Mouse (Mus musculus) kidney, postnatal 25 days (tissue): ENCODE data around the gene Trim25.
A peak's percentile ranks its signal among the peaks of the same experiment; 100 is the strongest.

Source experiments
- DNase-seq, 2 experiments: peaks; one replicate each; pipeline ENCODE4 v3.0.0; 2021; ENCODE audit warnings: mixed read lengths in 2 of 2

Trim25 gene

DNA sequence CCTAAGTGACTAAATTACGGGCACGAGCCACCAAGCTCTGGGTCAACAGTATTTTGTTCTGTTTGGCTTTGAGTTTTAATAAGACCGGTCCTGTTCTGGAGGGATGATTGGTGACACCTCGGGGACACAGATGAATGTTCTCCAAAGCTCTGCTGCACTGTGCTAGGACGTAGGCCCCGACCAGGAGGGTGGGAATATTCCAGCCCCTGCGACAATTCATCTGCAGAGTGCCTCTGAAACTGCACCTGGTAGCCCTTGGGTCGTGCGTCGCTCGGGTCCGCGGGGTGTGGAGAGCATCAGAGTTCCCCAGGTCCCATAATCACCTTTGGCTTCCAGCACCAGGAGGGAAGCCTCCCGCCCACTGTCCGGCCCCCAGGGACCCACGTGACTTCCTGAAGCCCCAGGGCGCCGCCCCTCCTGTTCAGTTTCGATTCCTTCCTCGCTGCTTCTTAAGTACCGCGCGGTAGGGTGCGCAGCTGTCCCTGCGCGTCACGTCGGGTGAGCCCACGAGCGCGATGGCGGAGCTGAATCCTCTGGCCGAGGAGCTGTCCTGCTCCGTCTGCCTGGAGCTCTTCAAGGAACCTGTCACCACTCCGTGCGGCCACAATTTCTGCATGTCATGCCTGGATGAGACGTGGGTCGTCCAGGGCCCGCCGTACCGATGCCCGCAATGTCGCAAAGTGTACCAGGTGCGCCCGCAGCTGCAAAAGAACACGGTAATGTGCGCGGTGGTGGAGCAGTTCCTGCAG is at the start of gene Trim25:
Gene Trim25, plus strand, starts transcription at position 403 of the 749 bp plus-strand sequence.
- peak; percentile 98 for DNase-seq

DNA sequence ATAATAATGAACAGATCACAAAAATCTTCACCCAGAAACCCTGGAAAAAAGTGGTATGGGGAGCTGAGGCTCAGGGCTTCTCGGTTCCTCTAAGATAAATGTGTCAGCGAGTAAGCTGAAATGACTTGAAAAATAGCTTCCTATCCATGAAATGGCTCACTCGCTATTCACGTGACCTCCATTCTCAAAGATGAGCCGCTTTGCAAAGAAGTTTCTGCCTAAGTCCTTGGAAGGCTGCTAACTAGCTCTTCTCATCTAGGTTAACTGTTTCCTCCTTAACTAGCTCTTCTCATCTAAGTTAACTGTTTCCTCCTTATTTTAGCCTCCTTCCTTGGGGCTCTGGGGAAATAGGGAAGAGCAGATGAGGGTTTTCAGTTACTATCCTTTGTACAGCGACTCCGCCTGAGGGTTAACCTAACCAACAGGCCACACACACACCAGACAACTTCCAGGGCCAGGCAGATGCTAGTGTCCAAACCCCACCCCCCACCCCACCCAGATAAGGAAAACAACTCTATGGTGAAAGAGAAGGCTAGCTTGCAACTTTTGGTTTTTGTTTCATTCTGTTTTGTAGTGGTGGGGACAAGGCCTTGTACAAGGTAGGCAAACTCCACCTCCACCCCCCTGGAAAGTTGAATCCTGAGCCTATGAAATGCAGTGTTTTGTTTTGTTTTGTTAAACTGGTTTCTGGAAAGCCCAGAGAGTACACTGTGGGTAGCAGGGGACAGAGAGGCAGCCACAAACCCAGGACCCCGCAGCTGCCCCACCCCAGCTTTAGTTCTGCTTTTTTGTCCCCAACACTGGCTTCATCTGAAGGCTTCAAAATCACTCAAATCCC is 49.2 kb upstream of the Trim25 start:
- no peak for DNase-seq

DNA sequence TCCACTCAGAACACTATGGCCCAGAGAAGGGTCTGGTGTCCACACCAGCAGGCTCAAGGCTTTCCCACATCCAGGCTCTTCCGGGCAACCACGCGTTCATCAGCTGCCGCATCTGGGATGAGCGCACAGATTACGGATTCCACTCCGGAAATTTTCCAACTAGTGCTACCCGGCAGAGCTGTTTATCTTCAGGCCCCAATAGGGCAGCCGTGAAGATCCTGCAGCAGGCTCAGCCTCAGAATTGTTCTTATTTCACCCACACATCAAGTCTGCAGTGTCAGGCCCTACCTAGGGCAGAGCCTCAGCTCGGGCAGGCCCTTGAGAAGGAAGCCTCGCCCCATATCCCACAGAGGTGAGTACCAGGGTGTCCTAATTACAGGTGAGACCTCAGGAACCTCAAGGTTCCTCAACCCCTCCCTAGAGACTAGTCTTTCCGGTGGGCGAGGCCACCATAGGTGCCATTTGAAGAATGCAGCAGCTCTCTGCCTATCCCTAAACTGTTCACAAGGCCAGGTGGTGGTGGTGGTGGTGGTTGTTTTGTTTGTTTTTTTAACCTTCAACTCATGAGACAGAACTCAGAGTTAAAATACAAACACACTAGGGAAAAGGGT is 48.4 kb upstream of the Trim25 start:
- DNase-seq: no peak

DNA sequence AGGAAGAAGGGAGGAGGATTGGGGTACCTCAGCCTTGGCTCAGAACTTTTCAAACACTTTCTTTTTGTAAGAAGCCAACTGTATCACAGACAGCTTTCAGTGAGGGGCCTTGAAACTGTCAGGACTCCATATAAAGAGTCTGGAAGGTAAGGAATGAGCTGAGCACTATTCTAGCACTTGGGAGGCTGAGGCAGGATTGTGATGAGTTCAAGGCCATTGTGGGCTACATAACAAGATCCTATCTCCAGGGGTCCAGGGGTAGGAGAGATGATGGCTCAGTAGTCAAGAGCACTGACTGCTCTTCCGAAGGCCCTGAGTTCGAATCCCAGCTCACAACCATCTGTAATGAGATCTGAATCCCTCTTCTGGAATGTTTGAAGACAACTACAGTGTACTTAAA is 47.6 kb upstream of the Trim25 start:
- DNase-seq: no peak

DNA sequence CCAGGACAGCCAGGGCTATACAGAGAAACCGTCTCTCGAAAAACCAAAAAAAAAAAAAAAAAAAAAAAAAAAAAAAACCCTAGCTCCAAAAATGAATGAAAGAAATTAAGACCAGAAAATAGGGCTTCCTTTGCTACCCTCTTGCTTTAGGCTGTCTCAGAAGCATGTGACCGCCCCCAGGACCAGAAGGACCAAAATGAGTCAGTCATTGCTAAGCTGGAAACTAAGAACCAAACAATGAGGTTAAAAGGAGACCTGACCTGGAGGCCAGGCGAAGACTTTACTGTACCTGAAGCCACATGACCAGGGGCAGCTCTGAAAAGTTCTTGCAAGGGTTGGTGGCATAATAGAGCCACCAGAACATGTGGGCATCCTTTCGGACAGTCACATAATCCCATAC is 47.1 kb upstream of the Trim25 start:
- DNase-seq: no peak

DNA sequence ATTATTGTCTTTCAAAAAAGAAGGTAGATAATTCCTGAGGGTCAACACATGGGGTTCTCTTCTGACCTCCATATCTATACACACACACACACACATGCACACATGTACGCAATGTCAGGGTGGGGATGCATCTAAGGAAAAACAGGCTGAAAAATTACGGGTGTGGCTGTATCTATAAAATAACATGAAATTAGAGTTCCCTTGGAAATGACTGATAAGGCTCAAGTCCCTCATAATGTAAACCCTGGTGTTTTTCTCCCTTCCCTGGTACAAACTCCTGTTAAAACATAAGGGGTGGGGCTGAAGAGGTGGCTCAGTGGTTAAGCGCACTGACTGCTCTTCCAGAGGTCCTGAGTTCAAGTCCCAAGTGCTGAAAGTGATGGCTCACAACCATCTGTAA is 45.6 kb upstream of the Trim25 start:
- DNase-seq: no peak

DNA sequence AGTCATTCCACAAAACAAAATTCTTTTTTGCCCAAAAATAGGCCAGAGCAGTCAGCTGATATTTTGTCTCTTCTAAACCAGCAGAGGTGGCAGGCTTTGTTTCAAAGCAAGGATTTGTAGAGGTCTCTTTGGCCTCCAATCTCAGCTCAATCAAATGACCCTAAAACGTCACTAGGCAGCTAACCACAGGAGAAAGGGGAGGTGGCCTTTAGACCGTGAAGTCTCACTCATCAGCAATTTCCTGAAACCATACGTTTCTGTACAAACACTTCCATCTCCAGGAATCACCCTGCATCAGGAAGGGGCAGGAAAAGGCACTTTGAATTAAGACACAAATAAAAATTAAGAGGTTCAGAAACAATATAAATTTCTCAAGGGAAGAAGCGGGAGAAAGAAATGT is 44.4 kb upstream of the Trim25 start:
- DNase-seq: peak; percentile 28 to 52

DNA sequence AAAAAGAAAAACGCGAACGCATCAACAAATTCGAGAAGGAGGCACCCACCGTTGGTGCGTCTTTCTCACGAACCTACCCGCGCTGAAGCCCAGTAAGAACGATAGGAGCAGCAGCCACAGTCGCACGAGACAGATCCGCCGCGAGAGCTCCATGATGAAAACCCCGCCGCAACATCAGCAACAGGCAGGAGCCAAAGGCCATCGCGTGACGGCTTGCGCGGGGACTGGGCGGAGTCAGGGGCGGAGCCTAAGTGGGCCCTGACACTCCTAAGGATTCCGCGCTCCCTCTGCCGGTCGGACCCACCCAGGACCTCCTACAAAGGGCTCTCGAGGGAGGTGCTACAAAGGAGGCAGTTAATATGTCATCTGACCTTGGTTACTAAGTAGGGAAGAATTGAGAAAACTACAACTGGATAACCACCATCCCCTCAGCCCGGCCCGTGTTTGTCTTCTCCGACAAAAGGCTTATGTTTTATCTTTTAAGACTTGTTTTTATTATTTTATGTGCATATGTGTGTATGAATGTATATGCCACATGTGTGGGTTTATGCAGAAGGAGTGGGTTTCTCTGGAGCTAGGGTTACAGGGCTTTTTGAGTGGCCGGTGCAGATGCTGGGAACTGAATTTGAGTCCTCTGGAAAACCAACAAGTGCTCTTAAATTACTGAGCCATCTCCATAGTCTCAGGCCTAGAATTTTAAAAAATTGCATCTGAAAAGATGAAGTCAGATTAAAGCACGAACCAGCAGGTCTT is 43.8 kb upstream of the Trim25 start, which contains the start of gene Scpep1:
Gene Scpep1, minus strand, starts transcription at position 249 of the 753 bp plus-strand sequence.
- peak; percentile 99 to 100 for DNase-seq

DNA sequence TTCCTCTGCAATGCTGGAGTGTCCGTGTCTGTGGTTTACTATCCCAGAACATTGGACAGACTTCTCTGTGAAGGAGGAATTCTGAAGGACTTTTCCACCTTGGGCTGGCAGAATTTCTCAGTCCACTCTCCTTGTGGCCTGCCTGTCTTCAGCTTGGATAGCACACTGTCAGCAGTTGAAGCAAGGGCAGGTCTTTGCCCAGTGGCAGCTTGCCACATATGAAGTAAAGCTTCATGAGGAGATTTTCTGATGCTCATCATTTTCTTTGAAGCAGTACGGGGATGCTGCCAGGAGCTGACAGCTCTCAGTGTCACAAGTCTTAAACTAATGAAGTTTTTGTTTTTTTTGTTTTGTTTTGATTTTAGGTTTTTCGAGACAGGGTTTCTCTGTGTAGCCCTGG is 40.3 kb upstream of the Trim25 start:
- DNase-seq: peak; percentile 71 to 84

DNA sequence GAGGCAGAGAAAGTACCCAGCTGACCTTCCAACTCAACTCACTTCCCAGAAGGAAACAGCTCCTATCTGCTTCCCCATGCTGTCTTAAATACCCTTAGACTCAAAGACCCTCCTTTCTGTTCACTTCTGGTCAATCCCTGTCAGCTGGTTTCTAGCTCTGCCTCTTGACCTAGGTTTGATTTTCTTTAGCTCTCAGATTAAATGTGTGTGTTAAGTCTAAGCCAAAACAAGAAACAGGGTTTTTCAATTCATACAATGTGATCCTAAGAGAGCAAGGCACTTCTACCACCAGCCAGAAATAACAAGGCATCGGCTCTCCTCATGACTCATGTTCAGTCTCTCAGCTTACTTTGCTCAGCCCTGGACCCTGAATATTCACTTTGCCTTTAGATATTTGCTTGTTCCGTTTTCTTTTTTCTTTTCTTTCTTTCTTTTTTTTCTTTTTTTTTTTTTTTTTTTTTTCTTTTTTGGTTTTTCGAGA is 32.3 kb upstream of the Trim25 start, which contains the start of gene Elobl:
Gene Elobl, minus strand, starts transcription at position 51 of the 481 bp plus-strand sequence.
- DNase-seq: no peak

DNA sequence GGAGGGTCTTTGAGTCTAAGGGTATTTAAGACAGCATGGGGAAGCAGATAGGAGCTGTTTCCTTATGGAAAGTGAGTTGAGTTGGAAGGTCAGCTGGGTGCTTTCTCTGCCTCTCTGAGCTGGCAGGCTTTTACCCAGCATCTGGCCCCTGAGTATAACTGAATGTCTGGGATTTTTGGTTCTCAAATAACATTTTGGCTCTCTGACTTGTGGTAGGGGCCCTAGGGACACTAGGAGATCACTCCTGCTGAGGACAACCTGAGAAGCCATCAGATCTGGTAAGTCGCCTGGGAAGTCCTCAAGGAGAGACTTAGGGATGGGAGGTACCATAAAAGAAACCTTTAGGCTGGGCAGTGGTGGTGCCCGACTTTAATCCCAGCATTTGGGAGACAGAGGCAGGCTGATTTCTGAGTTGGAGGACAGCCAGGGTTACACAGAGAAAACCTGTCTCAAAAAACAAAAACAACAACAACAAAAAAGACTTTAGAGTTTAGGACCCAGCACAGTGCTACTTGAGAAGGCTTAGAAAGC is 28.9 kb upstream of the Trim25 start, which contains the start of gene Coil:
Gene Coil, plus strand, starts transcription at position 51 of the 531 bp plus-strand sequence.
- DNase-seq: peak; percentile 23 to 43

DNA sequence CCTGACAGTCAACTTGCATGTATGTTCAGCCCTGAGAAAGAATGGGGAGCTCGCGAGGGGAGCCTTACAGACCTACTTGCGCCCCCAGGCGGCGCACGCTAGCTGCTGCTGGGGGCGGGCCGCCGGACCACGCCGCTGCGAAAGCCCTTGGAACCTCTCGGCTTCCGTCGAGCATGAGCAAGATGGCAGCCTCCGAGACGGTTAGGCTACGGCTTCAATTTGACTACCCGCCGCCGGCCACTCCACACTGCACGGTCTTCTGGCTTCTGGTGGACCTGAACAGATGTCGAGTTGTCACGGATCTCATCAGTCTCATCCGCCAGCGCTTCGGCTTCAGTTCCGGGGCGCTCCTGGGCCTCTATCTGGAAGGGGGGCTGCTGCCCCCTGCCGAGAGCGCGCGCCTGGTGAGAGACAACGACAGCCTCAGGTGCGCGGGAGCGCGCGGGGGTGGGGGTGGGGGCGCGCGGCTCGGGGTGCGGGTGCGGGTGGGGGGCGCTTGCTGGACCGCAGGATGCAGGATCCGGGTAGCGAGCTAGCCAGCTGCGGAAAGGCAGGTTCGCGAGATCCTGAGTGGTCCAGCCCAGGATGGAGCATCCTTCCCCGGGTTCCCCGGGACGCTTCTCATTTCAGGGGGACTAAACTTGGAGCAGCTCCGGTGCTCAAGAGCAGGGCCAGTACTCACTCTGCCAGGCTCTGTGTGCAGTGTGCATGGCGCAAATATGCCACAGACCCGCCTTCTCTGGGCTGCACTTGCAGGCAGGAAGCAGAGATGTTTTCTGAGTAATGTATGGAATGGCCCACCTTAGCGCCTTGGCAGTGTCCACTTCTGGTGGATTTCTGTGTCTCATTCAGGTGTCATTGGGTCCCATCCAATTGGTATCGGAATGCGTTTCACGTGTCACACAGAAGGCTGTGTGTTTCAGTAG is 25.1 kb upstream of the Trim25 start:
- peak; percentile 95 to 96 for DNase-seq

DNA sequence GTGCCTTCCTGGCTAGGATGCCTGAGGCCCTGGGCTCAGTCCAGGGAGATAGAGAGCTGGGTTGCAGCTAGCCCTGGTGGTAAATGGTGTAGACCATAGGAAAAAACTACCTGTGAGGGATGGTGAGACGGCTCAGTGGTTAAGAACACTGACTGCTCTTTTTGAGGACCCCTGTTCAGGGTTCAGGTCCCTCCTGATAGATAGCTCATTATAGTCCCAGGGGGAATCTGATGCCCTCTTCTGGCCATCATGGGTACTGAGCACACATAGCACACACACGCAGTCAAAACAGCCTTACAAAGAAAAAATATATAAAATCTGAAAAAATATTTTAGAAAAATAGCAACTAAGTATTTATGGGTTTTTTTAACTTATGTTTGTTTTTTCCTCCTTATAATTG is 22.9 kb upstream of the Trim25 start:
- peak; percentile 26 to 29 for DNase-seq

DNA sequence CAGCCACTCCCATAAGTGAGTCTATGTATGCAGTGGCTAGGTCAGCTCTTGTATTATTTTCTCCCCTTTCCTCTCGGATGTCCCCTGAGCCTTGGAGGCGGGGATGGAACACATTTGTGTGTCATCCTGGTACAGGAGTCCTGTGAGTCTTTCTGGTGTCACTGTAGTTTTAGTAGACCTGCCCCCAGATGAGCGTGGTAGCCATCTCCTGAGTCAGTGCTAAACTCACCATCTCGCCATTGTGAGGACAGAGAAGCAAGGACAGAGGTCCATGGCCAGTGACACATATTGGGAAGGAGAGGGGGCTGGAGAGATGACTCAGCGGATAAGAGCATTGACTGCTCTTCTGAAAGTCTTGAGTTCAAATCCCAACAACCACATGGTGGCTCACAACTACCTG is 22.0 kb upstream of the Trim25 start:
- peak in 1 of 2 experiments; percentile 11 for DNase-seq

DNA sequence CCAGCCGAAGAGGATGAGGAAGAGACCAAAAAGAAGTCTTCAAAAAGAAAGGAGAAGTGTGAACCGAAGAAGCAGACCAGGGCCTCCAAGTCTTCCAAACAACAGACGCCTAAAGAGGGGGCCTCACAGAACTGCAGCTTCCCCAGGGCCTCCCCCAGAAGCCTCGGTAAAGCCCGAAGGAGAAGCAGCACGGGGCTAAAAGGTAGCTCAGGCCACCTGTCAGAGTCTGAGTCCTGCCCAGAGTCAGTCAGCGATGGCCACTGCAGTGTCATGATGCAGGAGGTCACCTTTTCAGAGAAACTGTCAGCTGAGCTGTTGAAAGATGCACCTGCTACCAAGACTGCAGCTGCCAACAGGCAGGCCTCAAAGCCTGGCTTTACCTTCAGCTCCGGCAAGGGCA is 17.8 kb upstream of the Trim25 start:
- peak in 1 of 2 experiments; percentile 26 for DNase-seq

DNA sequence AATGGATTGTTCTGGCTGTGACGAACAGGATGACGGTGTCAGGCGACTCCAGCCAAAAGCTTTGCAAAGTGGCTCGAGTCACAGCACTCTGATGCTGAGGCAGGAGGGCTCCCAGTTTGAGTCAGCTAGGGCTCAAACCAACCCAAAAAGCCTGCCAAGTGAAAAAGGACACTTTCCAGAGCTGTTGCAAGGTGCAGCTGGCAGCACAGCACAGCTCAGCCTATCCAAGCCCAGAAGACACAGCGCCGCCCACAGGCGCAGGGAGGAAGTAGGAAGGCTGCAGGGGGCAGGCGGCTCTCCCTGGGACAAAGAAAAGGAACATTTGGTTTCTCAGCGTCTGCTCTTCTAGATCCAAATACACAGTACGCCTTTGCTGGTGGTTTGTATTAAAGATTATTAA is 12.6 kb upstream of the Trim25 start:
- peak in 1 of 2 experiments; percentile 22 for DNase-seq

DNA sequence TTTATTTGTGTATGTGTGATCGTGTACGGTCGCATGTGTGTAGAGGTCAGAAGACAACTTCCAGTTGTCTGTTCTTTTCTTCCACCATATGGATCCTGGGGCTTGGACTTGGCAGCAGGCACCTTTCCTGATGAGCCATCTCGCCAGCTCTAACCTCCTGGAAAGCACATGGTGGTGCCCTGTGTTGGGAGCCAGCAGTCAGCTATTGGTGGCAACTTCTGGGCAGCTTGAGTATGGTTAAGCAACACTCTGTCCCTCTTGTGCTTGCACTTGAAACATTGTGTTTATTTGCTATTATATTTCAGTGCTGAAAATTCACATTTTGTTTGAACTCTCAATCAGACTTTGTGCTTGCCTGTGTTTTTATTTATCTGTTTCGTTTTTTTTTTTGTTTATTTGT is 10.2 kb upstream of the Trim25 start:
- peak in 1 of 2 experiments; percentile 25 for DNase-seq

DNA sequence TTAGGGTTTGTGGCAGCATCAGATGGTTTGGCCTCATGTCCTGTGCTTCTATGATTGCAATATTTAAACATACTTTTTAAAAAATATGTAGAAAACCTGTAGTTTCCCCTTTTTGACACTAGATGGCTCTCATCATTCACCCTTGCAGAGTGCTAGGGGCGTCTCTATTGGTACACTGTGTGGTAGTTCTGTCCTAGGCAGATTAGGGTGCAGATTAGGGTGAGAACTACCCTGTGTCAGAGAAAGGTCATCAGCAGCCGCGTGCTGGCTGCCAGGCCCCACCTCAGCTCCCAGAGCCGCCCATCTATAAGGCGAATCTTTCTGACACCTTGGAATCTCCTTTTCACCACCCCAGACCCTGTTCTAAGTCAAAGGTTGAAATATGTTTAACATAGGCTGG is 9.6 kb upstream of the Trim25 start:
- peak in 1 of 2 experiments; percentile 16 for DNase-seq

DNA sequence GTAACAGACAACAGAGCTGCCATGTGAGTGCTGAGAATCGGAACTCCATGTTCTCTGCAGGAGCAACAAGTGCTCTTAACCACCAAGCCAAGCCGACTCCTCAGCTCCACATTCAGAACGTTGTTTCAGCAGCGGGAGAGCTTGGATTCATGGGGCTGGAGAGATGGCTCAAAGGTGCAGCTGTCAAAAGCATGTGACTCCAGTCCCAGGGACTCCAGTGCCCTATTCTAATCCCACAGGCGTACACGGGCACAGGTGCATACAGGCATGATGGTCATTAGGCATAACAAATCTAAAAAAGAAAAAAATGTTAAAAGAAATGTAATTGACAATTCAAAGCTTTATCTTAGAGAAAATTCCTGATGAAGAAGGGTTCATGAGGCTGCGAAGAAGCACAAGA is 6.0 kb upstream of the Trim25 start:
- DNase-seq: no peak

DNA sequence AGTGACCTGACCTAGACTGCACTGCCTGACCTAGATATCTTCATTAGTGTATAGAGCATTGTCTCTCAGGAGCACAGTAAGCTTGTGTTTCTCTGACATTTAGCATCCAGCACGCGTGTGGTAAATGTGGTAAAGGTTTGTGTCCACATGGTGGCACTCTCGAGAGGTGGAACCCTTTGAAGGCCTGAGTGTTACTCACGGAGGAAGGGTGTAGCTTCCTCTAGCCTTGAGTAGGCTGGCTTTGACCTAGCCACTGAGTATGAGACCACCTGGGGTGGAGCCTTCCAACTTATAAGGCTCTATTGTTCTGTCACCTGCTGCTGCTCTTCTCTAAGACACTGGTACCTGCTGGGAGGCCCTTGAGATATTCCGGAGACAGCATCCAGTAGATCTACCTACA is 5.6 kb upstream of the Trim25 start:
- DNase-seq: peak; percentile 78 to 84

DNA sequence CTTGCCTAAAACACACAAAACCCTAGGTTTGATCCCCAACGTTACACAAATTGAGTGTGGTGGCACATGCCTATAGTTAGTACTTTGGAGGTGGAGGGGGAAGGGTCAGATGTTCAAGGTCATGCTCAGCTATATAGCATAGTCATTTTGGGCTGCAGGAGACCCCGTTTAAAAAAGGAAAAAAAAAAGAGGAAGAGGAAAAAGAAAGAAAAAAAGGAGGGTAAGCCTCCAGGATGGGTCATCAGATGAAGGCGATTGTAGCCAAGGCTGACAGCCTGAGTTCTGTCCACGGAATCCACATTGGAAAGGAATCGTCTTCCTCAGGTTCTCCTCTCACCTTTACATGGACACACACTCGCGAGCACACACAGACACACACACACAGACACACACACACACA is 4.7 kb upstream of the Trim25 start:
- DNase-seq: no peak
